Mouse (Mus musculus) induced T-regulatory cell, adult 2 months (primary cell): ENCODE data around the gene Lins1.

ENCODE experiments used
- DNase-seq: peaks from one replicate; pipeline ENCODE4 v3.0.0-alpha.2; 2012; ENCODE audit warnings: low read depth

The Lins1 gene

GRCm38 (mm10) chr7:66733431-66733830 is 43.7 kb downstream of the Lins1 start:
- no peak for DNase-seq

- DNase-seq, result no peak
These were observed 44.2 kb downstream of the Lins1 start for GRCm38 (mm10) chr7:66733882-66734281.

- no peak for DNase-seq
These were observed 44.8 kb downstream of the Lins1 start for GRCm38 (mm10) chr7:66734466-66734865.

GRCm38 (mm10) chr7:66734993-66735392 is 45.3 kb downstream of the Lins1 start:
- no peak for DNase-seq

- DNase-seq, result no peak
These were observed 47.7 kb downstream of the Lins1 start for GRCm38 (mm10) chr7:66737418-66737817.

- DNase-seq, result no peak
These were observed 51.3 kb downstream of the Lins1 start for GRCm38 (mm10) chr7:66741008-66741407.

- DNase-seq, result no peak
These were observed 51.7 kb downstream of the Lins1 start for GRCm38 (mm10) chr7:66741412-66741811.

- DNase-seq, result no peak
These were observed 53.7 kb downstream of the Lins1 start, which contains the start of gene Cers3 for GRCm38 (mm10) chr7:66743377-66743781. Gene Cers3 (plus strand): TSS chr7:66743504.

GRCm38 (mm10) chr7:66746972-66747371 is 57.3 kb downstream of the Lins1 start:
- DNase-seq, result no peak

GRCm38 (mm10) chr7:66749998-66750397 is 60.3 kb downstream of the Lins1 start:
- no peak for DNase-seq

- no peak for DNase-seq
These were observed 64.1 kb downstream of the Lins1 start for GRCm38 (mm10) chr7:66753816-66754215.

- DNase-seq, result no peak
These were observed 65.9 kb downstream of the Lins1 start for GRCm38 (mm10) chr7:66755611-66756010.
